Mouse (Mus musculus) heart, adult 11 months (tissue): ENCODE measurements at regions not wholly inside any gene's neighbourhood (a gene's known extent, or its start where the extent isn't known, plus 50 kb on each side); places are given as distances from the start of the nearest gene placed in this dataset.

Experiments
- DNase-seq: peaks from one replicate; pipeline ENCODE4 v3.0.0; 2022

GRCm38 (mm10) chr5:83890619-83891185 lies 526.5 kb downstream of the Epha5 start:
- DNase-seq, result no peak

- no peak for DNase-seq
Observed at GRCm38 (mm10) chr5:83872052-83872451, 517.1 kb upstream of the Tecrl start.

DNA sequence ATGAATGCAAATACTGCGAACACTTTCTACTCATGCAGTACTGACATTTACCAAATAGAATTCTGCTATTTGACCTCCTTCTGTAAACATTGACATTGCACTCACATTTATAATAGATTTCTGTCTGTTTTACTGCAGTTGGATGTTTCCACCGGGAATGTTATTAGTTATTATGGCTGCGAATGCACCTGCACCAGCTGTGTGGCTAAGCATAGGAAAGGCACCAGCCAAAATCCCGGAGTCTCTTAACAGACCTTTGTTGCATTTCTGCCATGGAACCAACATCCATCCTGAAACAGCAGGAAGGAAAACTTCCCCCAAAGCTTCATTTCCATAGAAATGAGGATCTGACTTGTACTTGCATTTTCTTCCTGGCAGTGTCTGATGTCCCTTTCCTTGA lies 513.4 kb upstream of the Tecrl start:
- peak; percentile 64 for DNase-seq

- DNase-seq, result no peak
Observed at GRCm38 (mm10) chr5:83861674-83862073, 506.7 kb upstream of the Tecrl start.

- peak; percentile 91 for DNase-seq
Observed at GRCm38 (mm10) chr5:83852022-83852421, 497.0 kb upstream of the Tecrl start.

DNA sequence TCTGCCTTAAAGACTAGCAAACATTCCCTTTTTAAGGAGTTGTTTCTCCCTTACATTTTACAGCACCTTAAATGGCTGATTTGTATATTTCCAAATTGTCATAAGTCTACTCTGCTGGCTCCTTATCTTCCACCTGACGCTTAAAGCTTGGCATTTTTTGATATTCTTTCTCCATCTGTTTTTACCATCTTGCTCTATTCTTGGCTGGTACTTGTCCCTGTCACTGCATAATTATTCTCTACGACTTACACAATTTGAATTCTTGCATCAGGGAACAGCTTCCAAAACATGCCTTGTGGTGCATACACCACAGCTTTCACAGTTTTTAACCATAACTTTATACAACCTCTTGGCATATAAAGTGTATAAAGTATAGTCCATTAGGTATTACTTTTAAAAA lies 471.6 kb upstream of the Tecrl start:
- DNase-seq, result no peak

DNA sequence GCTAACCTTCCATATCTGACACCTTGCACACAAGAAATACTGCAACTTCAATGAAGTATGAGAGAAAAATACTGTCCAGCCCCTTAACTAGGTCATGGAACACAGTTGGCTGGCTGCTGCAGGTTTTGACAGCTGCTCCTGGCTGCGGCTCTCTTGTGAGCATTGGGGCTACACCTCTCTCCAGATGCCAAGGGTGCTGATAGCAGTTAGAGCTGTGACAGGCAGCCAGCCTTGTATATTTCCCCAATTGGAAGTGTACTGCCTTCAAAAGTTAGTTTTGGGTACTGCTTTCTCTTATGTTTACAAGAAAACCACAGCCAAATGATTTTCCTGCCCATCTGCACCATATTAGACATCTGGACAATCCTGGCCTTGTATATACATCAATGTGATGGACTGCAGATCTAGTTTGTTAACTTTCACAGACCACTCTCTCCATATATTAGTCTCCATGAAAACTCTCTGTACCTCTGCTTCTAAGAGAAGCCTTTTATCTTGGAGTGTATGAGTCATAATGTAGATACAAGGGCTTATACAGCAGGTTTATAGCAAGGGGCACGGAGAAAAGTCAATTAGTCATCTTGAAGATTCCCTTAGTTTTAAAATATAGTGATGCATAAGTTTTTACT lies 470.0 kb upstream of the Tecrl start:
- no peak for DNase-seq

DNA sequence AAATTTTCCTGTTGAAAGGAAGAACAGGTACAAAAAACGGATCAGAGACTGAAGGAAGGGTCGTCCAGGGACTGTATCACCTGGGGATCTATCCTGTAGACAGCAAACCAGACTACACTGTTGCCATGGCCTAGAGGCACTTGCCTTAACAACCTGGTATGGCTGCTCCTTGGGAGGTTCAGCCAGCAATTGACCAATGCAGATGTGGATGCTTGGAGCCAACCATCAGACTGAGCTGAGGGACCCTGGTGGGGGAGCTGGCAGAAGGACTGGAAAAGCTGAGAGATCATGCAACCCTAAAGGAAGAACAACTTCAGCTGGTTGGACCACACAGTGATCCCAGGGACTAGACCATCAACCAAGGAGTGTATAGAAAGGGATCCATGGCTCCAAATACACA lies 456.3 kb upstream of the Tecrl start:
- DNase-seq, result peak; percentile 79

DNA sequence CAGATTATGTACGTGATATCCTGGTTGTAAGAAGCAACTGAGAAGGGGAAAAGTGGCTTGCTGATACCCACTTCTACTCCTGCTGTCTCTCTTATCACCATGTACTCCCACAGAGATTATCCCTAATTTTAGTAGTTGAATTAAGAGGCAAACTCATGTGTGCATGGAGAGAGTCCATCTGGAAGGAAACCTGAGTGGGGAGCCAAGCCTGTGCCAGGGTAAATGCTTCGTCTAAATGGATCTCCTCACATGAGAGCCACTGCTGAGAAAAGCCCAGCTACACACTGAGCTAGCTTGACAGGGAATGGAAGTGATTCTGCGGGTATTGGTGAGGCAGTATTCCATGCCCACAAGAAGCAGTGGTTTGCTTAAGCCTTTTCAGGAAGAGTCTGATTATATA lies 445.0 kb upstream of the Tecrl start:
- peak; percentile 86 for DNase-seq

DNA sequence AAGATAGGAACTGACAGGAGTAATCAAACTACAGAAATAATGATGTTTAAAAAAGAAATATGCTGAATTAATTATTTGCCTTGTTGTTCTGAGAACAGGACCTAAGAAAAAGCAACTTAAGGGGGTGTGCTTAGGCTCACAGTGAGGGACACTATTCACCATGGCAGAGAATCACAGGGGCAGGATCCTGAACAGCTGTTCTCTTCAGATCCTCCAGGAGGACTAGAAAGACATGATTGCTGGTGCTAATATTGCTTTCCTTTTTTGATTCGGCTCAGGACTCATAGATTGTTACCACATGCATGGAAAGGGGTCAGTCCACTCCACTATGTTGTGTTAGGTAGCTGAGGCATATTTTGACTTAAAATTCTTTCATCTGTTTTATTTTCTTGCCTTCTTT lies 425.4 kb upstream of the Tecrl start:
- no peak for DNase-seq

DNA sequence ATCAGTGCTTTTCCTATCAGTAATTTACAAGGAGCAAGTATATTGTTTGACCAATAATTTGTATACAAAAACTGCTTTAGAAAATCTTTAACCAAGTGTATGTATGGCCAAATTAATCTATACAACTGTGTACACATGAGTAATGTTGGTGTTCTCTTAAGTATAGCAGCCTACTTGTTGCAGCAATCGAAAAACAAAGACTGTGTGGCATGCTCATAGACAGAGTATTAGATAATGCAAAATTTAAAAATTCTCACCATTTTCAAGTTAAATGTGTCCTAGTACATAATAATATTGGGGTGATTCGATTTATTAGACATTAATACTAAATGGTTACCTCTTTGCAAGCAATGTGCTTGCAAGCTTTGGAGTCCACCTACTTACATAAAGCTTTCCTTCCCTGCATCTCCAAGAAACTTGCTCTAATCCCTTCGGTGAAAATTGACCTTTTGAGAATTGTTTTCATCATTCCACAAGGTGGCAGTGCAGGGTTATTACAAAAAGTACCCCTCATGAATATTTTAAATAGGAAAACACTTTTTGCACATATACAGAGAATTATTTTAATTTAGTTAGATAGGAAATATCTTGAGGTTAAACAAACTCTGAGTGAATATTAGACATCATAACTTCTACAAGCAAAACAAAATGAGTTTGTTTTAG lies 423.4 kb upstream of the Tecrl start:
- DNase-seq, result no peak

- DNase-seq, result no peak
Observed at GRCm38 (mm10) chr5:83741913-83742312, 386.9 kb upstream of the Tecrl start.

DNA sequence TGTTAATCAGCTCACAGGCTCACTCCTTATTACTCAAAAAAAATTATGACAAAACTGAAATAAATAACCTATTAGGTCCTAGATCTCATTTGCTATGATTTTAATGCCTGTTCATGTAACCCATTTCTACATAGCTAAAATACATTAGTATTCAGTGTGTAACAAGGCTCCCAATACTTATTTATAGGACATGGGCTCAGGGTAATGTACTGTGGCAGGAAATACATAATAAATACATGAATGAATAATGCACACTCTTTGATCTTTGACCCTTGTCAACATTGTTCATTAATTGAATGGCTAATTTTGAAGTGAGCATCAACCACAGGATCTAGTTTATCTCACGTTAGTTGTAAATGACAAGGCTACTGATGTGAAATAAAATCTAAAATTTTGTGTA lies 340.4 kb upstream of the Tecrl start:
- DNase-seq, result no peak

DNA sequence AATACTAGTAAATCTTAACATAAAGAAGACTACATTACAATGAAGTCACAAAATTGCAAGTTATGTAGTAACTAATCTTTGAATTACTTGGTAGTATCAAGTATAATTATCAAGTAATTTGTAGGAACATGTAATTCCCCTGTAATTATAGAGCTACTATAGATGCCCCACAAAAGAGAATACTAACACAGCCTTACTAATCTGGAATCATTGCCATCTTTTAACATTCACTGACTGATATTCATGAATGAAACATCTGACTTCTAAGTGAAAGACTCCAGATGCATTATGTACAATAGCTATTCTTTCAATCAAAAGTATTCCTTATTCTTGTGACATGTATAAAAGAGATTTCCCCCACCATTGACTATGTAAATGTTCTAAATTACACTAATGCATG lies 337.3 kb upstream of the Tecrl start:
- DNase-seq, result no peak

GRCm38 (mm10) chr5:83678373-83678772 lies 323.4 kb upstream of the Tecrl start:
- no peak for DNase-seq

DNA sequence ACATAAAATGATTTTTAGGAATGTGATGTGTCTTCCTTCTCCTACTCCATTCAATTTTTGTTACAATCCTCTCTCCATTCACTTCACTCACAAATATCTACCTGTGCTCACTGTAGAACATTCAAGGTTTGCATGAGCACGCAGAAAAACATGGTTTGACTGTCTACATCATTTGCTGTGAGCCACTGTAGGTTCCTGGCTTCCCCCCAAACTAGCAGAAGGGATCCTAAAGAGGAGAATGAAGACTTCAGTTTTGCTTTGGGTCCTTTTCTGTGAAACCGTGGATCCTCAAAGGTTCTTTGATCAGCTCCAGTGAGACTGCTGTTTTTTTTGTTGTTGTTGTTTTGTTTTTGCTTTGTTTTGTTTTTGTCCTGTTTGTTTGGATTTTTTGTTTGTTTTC lies 304.1 kb upstream of the Tecrl start:
- no peak for DNase-seq

- no peak for DNase-seq
Observed at GRCm38 (mm10) chr5:83651329-83651728, 296.3 kb upstream of the Tecrl start.

- DNase-seq, result peak; percentile 40
Observed at GRCm38 (mm10) chr5:83622612-83623374, 267.8 kb upstream of the Tecrl start.

DNA sequence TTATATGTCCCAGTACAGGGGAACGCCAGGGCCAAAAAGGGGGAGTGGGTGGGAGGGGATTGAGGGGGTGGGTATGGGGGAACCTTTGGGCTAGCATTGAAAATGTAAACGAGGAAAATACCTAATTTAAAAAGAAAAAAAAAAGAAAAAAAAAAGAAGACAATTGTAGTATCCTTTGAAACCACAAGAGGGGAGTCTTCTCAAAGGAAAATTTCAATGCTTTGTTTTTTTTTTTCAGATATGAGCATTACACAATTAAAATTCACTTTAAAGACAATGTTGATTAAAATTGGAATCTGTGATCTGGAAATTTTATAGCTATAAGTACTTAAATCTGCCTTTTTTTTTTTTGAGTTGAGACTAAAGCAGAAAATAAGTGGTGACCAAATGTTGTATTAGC lies 255.8 kb upstream of the Tecrl start:
- no peak for DNase-seq

DNA sequence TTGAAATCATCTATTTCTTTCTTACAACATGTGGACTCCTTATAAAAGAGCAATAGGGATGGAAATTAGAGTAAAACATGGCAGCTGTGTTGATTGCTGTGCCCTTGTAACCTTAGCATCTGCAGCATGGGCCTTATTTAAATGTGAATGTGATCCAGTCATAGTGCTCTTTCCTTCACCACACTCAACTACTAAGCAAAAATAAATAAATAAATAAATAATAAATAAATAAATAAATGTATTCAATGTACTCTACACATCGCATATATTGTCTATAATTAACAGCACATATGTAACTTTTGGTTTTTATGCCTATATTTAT lies 238.3 kb upstream of the Tecrl start:
- DNase-seq, result no peak

DNA sequence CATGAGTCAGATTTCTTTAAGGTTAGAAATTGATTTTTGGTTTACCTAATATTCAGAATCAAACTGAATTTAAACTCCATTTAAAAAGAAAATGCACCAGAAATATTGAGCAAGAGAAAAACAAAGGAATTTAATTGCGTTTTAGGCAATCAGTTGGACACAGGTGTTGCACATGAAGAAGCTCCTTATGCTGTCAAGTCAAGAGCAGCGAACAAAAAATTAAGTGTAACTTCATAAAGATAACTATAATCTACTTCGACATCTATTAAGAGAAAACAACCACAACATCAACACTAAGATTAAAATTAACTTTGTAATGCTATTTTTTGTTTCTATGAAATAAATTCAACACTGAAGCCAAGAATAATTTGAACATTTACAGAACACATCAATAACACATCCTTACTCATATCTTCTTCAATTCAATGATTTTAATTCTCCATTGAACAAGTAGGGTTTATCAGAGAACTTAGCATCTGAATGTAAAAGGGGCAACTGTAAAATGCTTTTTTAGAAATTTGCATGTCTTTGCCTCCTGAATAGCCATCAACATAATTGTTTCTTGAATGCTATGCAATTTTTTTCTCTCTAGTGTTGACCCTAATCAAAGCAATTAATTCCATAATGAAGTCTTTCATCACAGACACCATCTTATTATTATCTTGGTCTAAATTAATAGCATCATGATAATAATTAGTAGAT lies 237.7 kb upstream of the Tecrl start:
- no peak for DNase-seq
